Mouse (Mus musculus) bone marrow, adult 2 months (tissue): ENCODE measurements around the gene Ptpru.

Source experiments
- CTCF ChIP-seq: fragments of 200-500 bp; IDR thresholded peaks from 2 replicates; pipeline ENCODE4 v1.5.1; 2011; ENCODE audit warnings: low read length, control low read depth; ENCODE audit not compliant: control insufficient read depth, insufficient read depth
- POLR2A ChIP-seq: fragments of 200-500 bp; IDR thresholded peaks from 2 replicates; pipeline ENCODE4 v1.6.1; 2011; ENCODE audit warnings: low read depth, mild to moderate bottlenecking, control low read depth, low read length, borderline replicate concordance; ENCODE audit not compliant: control insufficient read depth

- no peak for TF ChIP-seq CTCF
- TF ChIP-seq POLR2A = no peak
Observed at GRCm38 (mm10) chr4:131740621-131741020, 97.5 kb downstream of the Ptpru start.
